Mouse (Mus musculus) embryonic stem cell, embryonic (primary cell): ENCODE results near the gene Zswim7.

ENCODE experiments used
- CTCF ChIA-PET, 4 experiments: fragments of 300-600 bp in 2 of 4; fragments of 350-600 bp in 2 of 4; sonication (Branson Sonifier 250); formaldehyde crosslinking; loops; one replicate each; lab custom pipeline; 2022; ENCODE audit warnings: inconsistent platforms in 2 of 4; lab: Charles Lee
- POLR2A ChIA-PET, 4 experiments: fragments of 300-600 bp in 2 of 4; fragments of 350-600 bp in 2 of 4; sonication (Branson Sonifier 250); formaldehyde crosslinking; loops; one replicate each; lab custom pipeline; 2022; ENCODE audit warnings: antibody characterized with exemption in 4 of 4, inconsistent platforms in 1 of 4; lab: Charles Lee

Zswim7 gene

GRCm38 (mm10) chr11:62280675-62281600 lies at the start of gene Zswim7, which contains the start of gene Ttc19:
Gene Zswim7, minus strand, starts transcription at chr11:62281375.
Gene Ttc19, plus strand, starts transcription at chr11:62281473.
- CTCF ChIA-PET = interaction anchor here (0.6 to 3.6 kb wide), 30 partner anchors 10 to 1756 kb away, joined by 3 to 22 read pairs (median 5); partner anchors contain the start of genes Specc1 (in 3 of the 4) and Adora2b (in 2 of the 4)
- POLR2A ChIA-PET = interaction anchor here (0.5 to 5.2 kb wide), 93 partner anchors 8 to 702 kb away, joined by 3 to 35 read pairs (median 4); partner anchors contain the start of genes Ubb (in 3 of the 4), Adora2b (in 2 of the 4) and Epn2 (in 1 of the 4)

GRCm38 (mm10) chr11:62323659-62324058 lies 42.5 kb upstream of the Zswim7 start:
- ChIA-PET CTCF (no interaction called here), POLR2A (interaction anchor here in 3 of 4 experiments (0.6 to 6.9 kb wide), 4 partner anchors 8 to 231 kb away, joined by 3 to 34 read pairs (median 5); partner anchors contain the start of gene Ubb (in 1 of the 3))

- CTCF ChIA-PET = no interaction called here
- POLR2A ChIA-PET = interaction anchor here in 2 of 4 experiments (0.6 to 6.9 kb wide), 4 partner anchors 9 to 36 kb away, joined by 3 to 34 read pairs (median 4); no protein-coding TSS in a partner anchor
Observed at GRCm38 (mm10) chr11:62320097-62320496, 38.9 kb upstream of the Zswim7 start.

- POLR2A ChIA-PET = interaction anchor here in 2 of 4 experiments (0.9 to 6.9 kb wide), 9 partner anchors 10 to 285 kb away, joined by 3 to 34 read pairs (median 3); partner anchors contain the start of genes Ttc19 (in 1 of the 2) and Zswim7 (in 1 of the 2)
- CTCF ChIA-PET = interaction anchor here in 1 of 4 experiments (0.6 kb wide), 1 partner anchor 270 kb away, joined by 3 read pairs; no protein-coding TSS in a partner anchor
Observed at GRCm38 (mm10) chr11:62317746-62318145, 36.6 kb upstream of the Zswim7 start.

GRCm38 (mm10) chr11:62314984-62315383 lies 33.8 kb upstream of the Zswim7 start:
- POLR2A ChIA-PET = interaction anchor here in 2 of 4 experiments (0.5 to 1.9 kb wide), 6 partner anchors 8 to 235 kb away, joined by 3 to 7 read pairs (median 4); no protein-coding TSS in a partner anchor
- CTCF ChIA-PET = no interaction called here

GRCm38 (mm10) chr11:62309296-62309695 lies 28.1 kb upstream of the Zswim7 start:
- CTCF ChIA-PET = no interaction called here
- POLR2A ChIA-PET = interaction anchor here in 1 of 4 experiments (0.6 to 2.0 kb wide), 7 partner anchors 9 to 228 kb away, joined by 3 to 7 read pairs (median 3); no protein-coding TSS in a partner anchor

- POLR2A ChIA-PET = interaction anchor here in 1 of 4 experiments (1.0 kb wide), 1 partner anchor 28 kb away, joined by 4 read pairs; no protein-coding TSS in a partner anchor
- CTCF ChIA-PET = no interaction called here
Observed at GRCm38 (mm10) chr11:62305866-62306265, 24.7 kb upstream of the Zswim7 start.

GRCm38 (mm10) chr11:62298883-62299282 lies 17.7 kb upstream of the Zswim7 start:
- ChIA-PET CTCF (interaction anchor here in 1 of 4 experiments (0.9 kb wide), 1 partner anchor 21 kb away, joined by 4 read pairs; no protein-coding TSS in a partner anchor), POLR2A (interaction anchor here in 2 of 4 experiments (1.2 to 2.8 kb wide), 9 partner anchors 8 to 253 kb away, joined by 3 to 15 read pairs (median 6); partner anchors contain the start of genes Ttc19 (in 1 of the 2) and Zswim7 (in 1 of the 2))

- CTCF ChIA-PET = interaction anchor here in 1 of 4 experiments (0.7 to 1.1 kb wide), 2 partner anchors 415 to 539 kb away, joined by 3 to 4 read pairs; no protein-coding TSS in a partner anchor
- POLR2A ChIA-PET = interaction anchor here (0.6 to 2.3 kb wide), 12 partner anchors 9 to 228 kb away, joined by 3 to 12 read pairs (median 3); partner anchors contain the start of genes Ttc19 (in 1 of the 4) and Zswim7 (in 1 of the 4)
Observed at GRCm38 (mm10) chr11:62294121-62294520, 12.9 kb upstream of the Zswim7 start.

GRCm38 (mm10) chr11:62287700-62288099 lies 6.5 kb upstream of the Zswim7 start:
- CTCF ChIA-PET = no interaction called here
- POLR2A ChIA-PET = interaction anchor here in 1 of 4 experiments (3.0 to 3.1 kb wide), 2 partner anchors 10 to 45 kb away, joined by 11 to 15 read pairs; no protein-coding TSS in a partner anchor

GRCm38 (mm10) chr11:62285020-62285419 lies 3.8 kb upstream of the Zswim7 start:
- ChIA-PET CTCF (interaction anchor here in 1 of 4 experiments (1.2 kb wide), 1 partner anchor 390 kb away, joined by 4 read pairs; no protein-coding TSS in a partner anchor), POLR2A (interaction anchor here in 2 of 4 experiments (0.6 to 1.9 kb wide), 10 partner anchors 8 to 223 kb away, joined by 3 to 8 read pairs (median 4); partner anchors contain the start of gene Adora2b (in 1 of the 2))

- POLR2A ChIA-PET = interaction anchor here (0.6 to 5.2 kb wide), 23 partner anchors 7 to 1836 kb away, joined by 3 to 35 read pairs (median 3); partner anchors contain the start of genes Adora2b (in 1 of the 4) and Ubb (in 1 of the 4)
- CTCF ChIA-PET = interaction anchor here in 3 of 4 experiments (0.6 to 1.2 kb wide), 5 partner anchors 94 to 391 kb away, joined by 4 to 6 read pairs (median 5); no protein-coding TSS in a partner anchor
Observed at GRCm38 (mm10) chr11:62284020-62284419, 2.8 kb upstream of the Zswim7 start.

- ChIA-PET CTCF (interaction anchor here in 3 of 4 experiments (1.0 to 3.6 kb wide), 9 partner anchors 11 to 332 kb away, joined by 3 to 22 read pairs (median 6); partner anchors contain the start of genes Adora2b (in 1 of the 3) and Specc1 (in 1 of the 3)), POLR2A (interaction anchor here (0.6 to 5.2 kb wide), 52 partner anchors 8 to 593 kb away, joined by 3 to 35 read pairs (median 4); partner anchors contain the start of genes Adora2b (in 2 of the 4) and Ubb (in 2 of the 4))
Observed at GRCm38 (mm10) chr11:62281601-62281997, 424 bp upstream of the Zswim7 start.

GRCm38 (mm10) chr11:62278027-62278426 lies 3.1 kb downstream of the Zswim7 start:
- ChIA-PET POLR2A (interaction anchor here (0.5 to 2.6 kb wide), 19 partner anchors 11 to 347 kb away, joined by 3 to 12 read pairs (median 3); partner anchors contain the start of genes Adora2b (in 2 of the 4), Akap10 (in 1 of the 4), Specc1 (in 1 of the 4) and Ubb (in 1 of the 4)), CTCF (interaction anchor here (0.5 to 3.6 kb wide), 27 partner anchors 11 to 328 kb away, joined by 3 to 47 read pairs (median 4); partner anchors contain the start of gene Adora2b (in 2 of the 4))

- ChIA-PET POLR2A (interaction anchor here (0.5 to 2.6 kb wide), 14 partner anchors 8 to 376 kb away, joined by 3 to 12 read pairs (median 4); partner anchors contain the start of genes Adora2b (in 1 of the 4), Specc1 (in 1 of the 4) and Ubb (in 1 of the 4)), CTCF (interaction anchor here (0.8 to 2.7 kb wide), 19 partner anchors 13 to 327 kb away, joined by 3 to 47 read pairs (median 4); partner anchors contain the start of gene Adora2b (in 1 of the 4))
Observed at GRCm38 (mm10) chr11:62277086-62277485, 4.1 kb downstream of the Zswim7 start.

- ChIA-PET POLR2A (interaction anchor here in 3 of 4 experiments (0.5 to 2.0 kb wide), 9 partner anchors 10 to 221 kb away, joined by 3 to 12 read pairs (median 3); partner anchors contain the start of genes Ttc19 (in 3 of the 3), Zswim7 (in 3 of the 3) and Adora2b (in 1 of the 3)), CTCF (interaction anchor here in 2 of 4 experiments (0.8 to 1.1 kb wide), 2 partner anchors 10 to 223 kb away, joined by 3 to 4 read pairs; no protein-coding TSS in a partner anchor)
Observed at GRCm38 (mm10) chr11:62270851-62271250, 10.3 kb downstream of the Zswim7 start.
